Mouse (Mus musculus) c-Kit-negative CD71-positive TER-119-positive erythroid progenitor cells, embryonic 14.5 days (primary cell): ENCODE data around the gene Fgfr2.

ENCODE experiments used
- DNase-seq: peaks from one replicate; pipeline ENCODE4 v3.0.0-alpha.2; 2013; ENCODE audit warnings: low read depth, low spot score

The Fgfr2 gene

DNA sequence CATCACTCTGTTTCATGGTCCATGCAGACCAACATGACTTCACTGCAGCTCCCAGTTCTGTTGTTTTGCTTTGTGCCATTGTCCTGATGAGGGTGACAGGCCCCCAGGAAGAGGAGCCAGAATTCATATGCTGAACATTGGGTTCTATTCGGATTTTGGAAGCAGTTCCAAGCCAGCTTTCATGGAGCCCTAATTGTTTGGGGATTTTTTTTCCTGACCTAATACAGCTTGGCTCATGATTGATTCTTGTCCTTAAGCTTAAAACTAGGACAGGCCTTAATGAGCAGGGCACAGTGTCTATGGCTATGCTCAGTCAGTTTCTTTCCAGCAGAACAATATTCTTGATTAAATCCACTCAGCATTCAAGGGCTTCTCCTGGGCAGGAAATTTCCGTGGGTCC is 2204.9 kb downstream of the Fgfr2 start:
- DNase-seq = no peak

DNA sequence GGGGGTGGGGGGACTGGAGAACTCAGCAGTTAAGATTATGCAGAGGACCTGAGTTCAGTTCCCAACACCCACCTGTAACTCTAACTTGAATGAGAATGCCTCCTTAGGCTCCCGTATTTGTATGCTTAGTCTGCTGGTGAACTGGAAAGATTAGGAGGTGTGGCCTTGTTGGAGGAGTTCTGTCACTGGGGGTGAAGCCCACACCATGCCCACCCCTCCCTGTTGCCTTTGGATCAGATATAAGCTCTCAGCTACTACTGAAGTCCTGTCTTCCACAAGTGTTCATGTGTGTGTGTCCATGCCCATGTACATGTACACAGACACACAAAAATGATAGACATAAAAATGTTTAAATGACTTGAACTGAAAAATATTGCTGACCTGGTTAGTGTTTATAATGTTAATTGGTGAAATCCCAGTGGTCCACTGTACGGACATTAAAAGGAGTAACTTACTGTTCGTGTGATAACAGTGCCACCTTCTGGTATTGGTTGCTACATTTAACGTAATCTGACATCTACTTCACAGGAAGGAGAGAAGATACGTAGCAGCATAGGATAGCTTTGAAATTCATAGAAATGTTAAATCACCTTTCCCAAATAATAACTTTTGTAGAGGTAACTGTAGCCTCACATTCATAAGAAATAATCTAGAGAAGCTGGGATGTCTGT is 2208.3 kb downstream of the Fgfr2 start:
- no peak for DNase-seq

DNA sequence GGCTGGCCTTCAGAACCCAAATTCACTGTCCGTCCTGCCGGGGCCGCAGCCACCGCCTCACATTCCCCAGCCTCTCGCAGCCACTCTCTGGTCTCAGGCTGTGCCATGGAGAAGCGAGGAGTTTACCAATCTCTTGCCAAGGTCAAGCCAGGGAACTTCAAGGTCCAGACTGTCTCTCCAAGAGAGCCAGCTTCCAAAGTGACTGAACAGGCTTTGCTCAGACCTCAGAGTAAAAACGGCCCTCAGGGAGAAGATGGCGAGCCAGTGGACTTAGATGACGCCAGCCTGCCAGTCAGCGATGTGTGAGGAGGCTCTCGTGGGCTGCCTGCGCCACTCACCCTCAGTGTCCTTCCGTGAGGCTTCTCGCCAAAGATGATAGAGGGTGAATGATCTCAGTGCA is 2212.3 kb downstream of the Fgfr2 start:
- DNase-seq = no peak

DNA sequence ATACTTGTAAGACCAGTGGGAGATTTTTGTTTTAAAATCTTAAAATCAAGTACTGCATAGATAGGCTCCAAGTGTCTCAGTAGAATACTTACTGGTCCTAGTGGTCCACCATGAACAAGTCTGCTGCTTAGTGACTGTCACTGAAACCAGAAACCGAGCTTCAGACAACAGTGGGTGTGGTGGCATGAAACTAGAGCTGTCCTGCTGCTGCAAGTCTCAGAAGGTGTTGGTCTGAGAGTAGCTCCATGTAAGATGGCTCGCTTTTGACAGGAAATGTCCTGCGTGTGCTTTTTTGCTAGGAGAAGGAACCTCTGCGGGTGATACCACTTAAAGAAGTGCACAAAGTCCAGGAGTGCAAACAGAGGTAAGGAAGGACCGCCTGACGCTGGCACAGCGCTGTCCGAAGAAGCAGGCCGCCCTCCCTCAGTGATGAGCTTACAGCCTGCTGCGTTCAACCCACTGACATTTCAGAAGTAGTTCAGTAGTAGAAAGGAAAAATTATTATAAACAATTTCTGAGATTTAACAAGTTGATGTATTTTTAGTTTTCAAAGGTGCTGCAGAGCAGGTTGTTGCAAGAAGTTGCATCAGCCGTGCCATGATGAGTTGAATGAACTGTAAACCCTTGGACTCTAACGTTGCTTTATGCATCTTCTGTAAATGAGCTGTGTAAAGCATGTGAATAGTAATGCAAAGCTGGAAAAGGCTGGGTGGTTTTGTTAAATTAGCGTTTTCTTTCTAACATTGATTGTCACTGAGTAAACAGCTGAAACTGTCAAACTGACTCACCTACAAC is 2218.4 kb downstream of the Fgfr2 start:
- no peak for DNase-seq

DNA sequence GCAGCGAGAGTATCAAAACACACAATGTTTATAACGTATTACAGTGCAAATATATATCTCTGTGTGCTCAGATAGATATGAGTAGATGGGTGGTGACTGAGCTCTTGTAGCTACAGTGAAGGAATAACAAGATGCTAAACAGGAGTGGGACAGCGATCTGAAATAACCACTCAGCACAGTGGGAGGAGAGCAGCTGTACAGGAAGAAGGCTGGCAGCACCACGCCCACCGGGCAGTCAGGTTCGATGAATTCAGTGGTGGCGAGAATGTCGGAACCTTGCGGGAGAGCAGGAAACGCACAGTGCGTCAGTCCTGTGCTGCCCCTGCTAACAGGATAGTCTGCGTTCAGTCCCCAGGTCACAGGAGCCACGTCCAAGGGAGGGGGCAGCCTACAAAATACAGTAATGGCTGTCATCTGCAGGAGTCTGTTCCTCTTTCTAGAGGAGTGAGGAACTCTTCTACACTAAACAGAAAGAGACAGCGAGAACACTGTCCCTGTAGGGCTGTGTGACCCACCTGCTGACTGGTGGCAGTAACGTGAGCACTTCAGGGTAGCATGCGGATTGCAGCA is 2219.6 kb downstream of the Fgfr2 start:
- no peak for DNase-seq

DNA sequence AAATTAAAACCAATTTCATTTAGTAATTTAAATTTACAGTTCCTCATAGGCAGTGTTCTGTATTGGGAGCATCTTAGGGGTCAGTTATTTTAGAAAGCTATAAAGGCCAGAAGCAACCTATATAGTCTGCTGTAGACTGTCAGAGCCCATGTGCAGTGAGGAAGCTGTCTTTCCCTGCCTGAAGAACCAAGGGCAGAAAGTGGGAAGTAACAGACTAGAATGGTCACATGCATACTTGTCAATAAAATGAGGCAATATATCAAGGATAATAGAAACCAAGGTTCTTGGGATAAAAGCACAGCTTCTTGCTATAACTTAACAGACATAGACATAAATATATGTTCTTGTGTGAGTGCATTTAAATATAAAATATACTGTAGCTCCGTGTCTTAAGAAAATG is 2220.2 kb downstream of the Fgfr2 start:
- no peak for DNase-seq

DNA sequence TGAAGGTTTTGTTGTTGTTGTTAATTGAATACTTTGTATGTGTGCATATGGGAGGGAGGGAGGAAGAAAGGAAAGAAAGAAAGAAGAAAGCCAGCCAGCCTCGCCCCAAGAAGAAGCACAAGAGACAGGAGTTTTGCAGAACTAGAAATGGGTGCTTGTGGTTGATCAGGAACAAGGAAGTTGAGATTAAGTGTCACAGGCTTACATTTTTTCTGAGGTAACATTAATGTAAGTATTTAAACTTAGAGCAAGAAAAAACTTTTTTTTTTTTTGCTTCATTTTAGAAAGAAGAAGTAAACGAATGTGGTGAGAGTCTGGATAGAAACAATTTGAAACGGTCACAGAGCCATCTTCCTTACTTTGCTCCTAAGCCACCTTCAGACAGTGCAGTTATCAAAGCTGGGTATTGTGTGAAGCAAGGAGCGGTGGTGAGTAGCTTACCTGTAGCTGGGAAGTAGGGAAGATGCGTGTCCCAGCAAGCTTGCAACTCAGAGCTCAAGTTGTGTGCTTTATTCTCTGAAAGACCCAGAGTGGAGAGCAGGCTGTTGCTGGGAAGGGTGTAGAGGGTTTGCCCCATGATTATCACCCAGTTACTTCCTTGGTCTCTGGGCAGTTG is 2222.8 kb downstream of the Fgfr2 start:
- no peak for DNase-seq

DNA sequence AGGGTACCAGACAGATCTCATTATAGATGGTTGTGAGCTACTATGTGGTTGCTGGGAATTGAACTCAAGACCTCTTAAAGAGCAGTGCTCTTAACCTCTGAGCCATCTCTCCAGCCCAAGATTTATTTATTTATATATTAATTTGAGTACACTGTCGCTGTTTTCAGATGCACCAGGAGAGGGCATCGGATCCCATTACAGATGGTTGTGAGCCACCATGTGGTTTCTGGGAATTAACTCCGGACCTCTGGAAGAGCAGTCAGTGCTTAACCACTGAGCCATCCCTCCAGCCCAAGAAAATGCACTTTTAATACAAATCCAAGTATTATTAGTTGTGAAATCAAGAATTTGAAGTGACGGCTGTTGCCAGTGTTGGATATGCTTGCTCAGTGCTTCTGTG is 2224.8 kb downstream of the Fgfr2 start:
- DNase-seq = no peak

DNA sequence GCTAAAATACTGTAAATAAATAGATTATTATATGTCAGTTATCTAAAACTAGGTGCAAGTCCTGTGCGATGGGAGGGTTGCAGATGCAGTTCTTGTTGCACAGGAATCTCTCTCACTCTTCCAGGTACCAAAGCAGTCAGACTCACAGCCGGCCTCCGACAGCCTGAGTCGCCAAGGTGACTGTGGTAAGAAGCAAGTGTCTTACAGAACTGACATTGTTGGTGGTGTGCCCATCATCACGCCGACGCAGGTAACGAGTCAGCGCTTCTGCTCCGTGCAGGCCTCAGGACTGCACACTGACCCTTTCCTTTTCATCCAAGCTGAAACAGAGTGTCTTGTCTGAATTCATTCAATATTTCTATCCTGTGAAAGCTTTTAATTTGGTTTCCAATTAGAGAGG is 2225.9 kb downstream of the Fgfr2 start:
- no peak for DNase-seq

DNA sequence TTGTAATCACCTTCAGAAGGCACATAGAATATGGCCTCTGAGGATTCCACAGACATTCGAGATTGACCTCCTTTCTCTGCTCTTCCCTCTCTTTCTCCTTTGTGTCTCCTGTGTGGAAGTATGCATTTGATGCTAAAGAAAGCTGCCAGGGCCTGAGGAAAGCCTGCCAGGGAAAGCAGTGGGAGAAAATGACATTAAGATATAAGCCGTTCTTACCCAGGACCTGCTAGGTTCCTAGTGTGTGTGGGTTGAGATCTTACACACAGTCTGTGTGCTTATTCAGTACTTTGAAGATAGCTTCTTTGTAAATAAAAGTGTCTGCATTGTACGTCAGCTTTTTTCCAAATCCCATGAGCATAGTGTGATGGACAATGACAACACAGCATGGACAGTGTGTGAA is 2227.1 kb downstream of the Fgfr2 start:
- DNase-seq = no peak

DNA sequence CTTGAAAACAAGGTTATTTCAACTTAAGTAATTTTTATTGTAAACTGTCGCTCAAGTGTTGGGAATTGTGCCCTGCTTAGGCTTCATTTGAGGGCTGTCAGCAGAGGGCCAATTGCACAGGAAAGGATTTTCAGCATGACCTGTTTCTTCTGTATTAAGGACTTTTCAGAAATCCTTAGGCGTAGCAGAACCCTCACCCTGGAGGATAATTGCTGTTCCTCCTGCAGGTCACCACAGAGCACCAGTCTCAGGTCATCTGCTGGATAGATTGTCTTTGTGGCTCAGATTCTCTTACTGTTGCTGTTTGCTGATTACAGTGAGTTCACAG is 2227.6 kb downstream of the Fgfr2 start:
- no peak for DNase-seq

DNA sequence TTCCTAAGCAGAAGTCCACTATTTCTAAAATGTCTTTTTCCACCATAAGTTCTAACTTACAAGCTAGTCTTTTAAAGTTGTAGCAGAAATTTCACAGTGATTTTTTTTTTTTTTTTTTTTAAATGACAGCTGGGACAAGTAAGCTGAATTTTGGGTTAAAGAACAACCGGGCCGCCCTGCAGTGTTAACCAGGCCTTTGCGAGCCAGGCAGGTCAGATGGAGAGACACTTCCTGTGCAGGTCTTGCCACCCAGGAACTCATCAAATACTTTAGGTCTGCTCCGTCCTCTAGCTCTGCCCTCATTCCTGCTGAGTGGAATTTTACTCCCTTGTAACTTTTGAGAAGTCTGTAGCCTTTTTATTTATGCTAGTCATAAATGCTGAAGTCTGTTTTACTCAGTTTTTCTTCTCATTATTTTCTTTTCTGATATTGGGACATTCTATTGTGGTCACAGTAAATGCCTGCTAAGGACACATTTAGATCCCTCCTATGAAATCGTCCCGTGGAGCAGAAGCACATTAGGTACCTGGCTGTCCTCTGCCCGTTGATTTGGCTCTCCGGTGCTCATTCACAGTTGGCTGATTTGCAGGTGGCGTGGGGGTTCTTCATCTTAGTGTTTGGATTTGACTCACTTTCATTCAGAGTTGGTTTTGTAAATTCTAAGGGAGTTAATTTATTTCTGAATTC is 2228.1 kb downstream of the Fgfr2 start:
- no peak for DNase-seq

DNA sequence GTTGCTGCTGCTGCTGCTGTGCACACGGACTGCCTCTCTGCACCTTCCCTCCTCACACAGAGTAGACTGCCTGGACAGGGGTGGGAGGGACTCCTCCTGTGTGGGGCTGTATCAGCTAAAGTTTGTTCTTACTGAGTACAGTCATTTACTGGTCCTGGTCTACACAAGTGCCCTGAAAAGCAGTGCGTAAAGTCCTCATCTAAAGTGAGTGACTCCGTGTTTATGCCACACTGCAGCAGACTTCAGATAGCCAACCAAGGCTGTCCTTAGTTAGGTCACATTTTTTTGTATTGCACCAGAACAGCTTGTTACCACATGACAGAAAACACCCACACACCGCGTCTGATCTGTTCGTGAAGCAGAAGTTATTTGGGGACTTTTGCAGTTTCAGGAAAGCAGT is 2230.2 kb downstream of the Fgfr2 start:
- no peak for DNase-seq

DNA sequence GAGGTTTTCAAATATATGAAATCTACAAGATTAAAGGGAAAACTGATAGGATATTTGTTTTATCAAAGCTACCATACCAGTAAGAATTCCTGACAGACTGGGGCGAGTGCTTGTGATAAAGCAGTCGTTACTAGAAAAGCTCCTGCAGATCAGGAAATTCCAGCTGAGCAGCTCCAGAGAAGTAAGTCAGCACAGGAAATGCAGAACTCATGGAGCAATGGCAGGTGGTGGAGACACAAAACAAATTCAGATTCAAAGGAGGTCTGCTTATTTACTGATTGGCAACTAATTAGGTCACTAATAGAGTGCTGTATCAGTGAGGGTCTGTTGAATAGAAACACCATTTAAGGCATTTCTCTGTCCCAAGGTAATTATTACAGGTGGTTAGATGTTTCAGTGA is 2232.3 kb downstream of the Fgfr2 start:
- DNase-seq = no peak

DNA sequence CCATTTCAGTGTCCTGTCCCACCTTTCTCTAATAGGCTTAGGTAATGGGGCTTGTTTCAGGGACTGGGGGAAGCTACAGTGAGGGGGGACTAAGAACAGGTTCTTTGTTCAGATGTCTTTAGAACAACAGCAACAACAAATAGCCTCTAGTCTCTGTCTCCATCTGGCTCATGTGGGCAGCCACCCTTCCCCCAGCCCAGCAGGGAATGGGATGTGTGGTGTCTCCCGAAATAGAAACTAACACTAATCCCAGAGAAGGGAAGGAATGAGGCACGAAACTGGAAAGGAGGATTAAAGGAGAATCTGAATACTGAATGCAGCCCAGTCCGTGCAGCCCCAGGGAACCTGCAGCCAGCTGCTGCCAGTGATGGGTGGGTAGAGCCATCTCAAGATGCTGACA is 2235.2 kb downstream of the Fgfr2 start:
- no peak for DNase-seq

DNA sequence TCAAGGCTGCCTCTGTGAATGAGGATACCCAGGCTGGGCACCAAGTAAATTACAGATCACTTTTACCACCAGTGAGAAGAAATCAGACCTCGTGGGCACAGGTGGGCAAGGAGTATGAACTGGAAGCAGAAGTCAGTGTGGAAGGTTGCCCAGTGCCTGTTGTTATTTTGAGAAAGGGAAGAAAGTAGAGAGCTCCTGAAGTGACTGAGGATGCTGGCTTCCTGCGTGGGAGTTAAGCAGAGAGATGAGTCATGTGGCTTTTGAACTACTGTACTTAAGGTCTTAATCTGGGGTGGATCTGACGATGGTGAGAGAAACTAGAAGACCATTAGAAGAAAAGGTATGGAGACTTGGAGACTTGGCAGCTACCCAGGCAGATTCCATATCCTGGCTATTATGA is 2236.9 kb downstream of the Fgfr2 start:
- no peak for DNase-seq

DNA sequence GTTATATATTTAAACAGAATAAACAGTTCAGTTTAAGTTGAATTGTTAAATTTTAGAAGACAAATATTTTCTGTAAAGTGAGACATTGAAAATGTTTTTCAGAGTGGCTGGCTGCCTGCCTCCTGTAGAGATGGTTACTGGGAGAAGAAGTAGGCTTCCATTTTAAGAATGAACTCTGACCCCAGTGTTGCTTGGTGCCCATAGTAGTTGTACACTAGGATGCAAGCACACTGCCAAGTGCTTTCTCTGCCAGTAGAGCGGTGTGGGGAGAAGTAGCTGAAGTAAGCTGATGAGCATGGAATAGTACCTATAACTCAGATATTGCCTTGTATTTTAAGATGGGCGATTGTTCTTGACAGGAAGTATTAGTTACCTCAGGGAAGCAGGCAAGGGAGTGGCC is 2239.0 kb downstream of the Fgfr2 start:
- no peak for DNase-seq

DNA sequence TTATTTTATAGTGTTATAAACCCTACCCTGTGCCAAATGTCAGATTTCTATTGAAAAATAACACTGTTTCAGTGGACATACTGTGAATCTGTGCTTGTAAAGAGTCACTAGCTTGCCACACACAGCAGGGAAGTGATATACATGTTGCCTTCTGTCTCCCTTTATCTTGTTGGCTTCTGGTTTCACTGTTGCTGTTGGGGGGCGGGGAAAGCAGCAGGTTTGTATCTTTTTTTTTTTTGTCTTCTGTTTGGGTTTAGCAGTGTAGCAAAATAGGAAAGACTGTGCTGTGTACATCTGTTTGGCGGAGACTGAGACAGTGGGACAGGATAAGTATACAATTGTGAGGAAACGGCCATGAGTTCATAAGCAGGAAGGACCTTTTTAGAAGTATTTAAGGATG is 2255.9 kb downstream of the Fgfr2 start:
- DNase-seq = no peak

DNA sequence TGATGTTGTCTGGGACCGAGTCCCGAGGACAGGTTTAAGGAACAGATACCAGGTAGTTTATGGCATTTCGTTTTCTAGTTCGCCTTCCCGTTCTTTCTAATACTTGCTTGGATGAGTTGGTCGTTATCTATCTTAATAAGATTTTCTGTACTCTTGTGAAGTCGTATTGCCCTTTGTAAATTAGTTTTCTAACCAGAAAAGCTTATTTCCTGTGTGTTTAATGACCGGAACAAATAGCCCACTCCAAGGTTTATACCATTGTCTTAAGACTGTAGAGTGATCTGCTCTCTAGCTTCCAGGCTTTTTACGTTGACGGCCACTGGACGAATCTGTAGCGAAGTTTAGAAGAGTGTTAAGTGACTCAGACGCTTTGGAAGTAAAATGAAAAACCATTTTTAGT is 2256.5 kb downstream of the Fgfr2 start:
- no peak for DNase-seq

DNA sequence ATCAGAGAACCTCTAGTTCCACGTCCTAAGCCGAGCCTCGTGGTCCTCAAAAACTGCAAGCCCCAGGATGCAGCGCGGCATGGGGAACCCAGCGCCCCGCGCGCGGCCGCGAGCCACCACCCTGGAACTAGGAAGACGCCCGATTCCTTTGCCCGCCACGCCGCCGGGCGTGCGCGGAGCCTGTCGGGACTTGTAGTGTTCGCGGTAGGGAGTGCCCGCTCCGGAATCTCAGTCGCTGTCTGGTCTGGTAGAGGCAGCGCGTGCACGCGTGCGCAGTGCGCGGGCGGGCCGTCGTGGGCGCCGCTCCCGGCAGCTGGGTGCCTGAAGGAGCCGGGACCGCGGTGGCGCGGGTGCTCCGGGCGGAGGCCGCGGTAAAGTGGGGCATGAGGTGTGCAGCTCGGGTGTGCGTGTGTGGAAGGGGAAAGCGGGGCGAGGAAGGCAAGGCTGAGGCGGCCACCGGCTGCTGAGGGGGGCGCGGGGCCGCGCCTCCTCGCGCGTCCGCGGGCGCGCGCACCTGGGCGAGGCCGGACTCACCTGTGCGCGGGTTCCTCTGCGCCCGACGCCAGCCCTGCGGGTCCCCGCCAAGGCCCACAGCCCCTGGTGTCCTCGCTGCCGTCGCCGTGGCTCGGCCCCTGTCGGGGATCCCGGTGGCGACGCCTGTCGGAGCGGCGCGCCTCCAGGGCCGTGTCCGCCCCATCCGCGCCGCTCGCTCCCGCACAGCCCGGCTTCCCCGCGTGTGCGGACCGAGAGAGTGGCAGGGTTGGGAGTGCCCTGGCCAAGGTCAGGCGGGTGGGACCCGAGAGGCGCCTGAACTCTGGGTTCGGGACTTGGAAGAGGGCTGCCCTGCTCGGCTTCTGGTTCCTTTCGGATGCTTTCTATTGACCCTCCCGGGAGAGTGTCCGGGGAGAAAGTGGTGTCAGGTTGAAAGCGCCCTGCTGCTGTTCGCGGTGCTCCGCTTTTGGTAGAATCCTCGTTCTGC is 2257.2 kb downstream of the Fgfr2 start, which contains the start of gene Plekha1:
Gene Plekha1 (plus strand): TSS at position 144 of the 979 bp plus-strand sequence.
- DNase-seq = no peak

DNA sequence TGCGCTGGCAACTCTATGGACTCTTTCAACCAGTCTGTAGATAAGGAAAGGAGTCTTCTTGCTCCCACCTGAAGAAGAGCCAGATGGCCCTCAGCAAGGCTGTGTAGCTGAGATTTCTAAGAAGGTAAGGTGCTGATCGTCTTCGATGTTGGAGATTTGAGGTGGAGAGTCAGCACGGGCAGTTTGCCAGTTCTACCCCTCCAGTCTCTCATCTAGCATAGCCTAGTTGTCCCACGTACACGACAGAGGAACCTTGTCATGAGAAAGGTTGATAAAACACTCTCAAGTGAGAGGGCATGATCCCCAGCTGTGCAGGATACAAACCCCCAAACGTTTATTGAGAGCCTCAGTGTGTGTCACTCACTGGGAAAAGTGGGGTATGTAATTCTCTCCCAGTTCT is 2258.4 kb downstream of the Fgfr2 start:
- DNase-seq = no peak
